Mouse (Mus musculus): ENCODE measurements around the gene Fpgs. TPM values are rescaled to one million over a fixed set of nuclear protein-coding genes. Genes with fewer than 3 reads are reported as not detected.

Fpgs gene
- polyA plus RNA-seq, 1 experiment = 19.7 TPM

DNA sequence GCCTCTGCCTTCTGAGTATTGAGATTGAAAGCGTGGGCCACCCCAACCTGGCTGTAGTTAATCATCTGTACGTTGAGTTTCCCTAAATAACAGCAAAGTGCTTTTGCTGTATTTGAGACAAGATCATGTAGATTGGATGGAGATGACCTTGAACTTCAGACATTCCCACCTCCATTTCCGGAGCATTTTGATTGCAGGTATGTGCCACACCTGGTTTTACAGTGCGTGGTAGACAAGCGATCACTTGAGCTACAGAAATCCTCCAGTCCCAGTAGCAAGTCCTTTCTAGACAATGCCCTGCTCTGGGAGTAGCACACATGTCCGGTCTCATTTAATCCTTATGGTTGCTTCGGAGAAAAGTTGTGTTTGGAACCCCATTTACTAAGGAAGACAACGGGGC, 899 bp downstream of the Fpgs start:
- no peaks in the 10 kb centered on the region for H3K27me3 ChIP-seq (ENCODE audit: control insufficient read depth, insufficient read depth, low read length)
- DNase-seq = no peak
- no peak for TF ChIP-seq POLR2A (IDR thresholded peaks at IDR 0.05; ENCODE audit: borderline replicate concordance, insufficient read depth, low read length)
- no peak for TF ChIP-seq CTCF (IDR thresholded peaks at IDR 0.05; ENCODE audit: borderline replicate concordance, insufficient read depth, low read depth, low read length)
- no peak overlapping the region for H3K4me3 ChIP-seq (replicated peaks; ENCODE audit: insufficient read depth, low read depth, low read length)
- 93% methylated on average over 8 of the region's 8 CpGs for WGBS
- H3K4me1 ChIP-seq (ENCODE audit: control insufficient read depth, insufficient read depth, low read length) = no peaks in the 10 kb centered on the region
- no peak overlapping the region for H3K27ac ChIP-seq (ENCODE audit: insufficient read depth, low read length)

DNA sequence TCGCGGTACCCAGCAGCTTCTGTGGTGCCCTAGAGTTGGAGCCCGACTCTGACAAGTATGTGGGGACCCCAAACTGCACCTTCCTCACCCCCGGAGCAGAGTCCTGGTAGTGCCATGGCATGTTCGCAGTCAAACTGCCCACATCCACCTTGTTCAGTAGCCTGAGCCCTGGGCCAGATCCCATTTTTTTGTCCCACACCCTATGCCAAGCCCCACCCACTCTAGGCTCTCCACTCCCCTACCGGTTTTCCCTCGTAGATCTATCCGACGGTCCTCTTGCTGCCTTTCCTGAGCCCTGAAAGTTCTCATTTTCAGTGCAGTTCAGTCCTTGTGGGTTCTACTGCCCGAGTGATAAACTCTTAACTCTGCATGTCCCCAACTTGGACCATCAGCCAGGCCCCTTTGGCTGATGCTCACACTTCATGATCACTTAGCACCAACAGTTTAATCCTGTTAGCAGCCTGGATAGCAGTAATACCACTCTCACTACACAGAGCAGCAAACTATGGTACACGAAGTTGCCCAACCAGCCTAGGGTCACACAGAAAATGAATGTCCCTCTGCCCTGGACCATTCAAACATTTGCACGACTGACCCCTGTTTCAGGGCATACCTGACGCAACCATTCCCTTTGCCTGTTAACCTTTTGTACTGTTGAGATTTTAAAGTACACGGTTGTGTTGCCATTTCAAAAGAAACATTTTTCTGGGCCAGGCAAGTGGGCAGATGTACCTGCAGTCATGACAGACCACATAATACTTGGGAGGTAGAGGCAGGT, 2.8 kb downstream of the Fpgs start:
- no peaks in the 10 kb centered on the region for H3K27me3 ChIP-seq (ENCODE audit: control insufficient read depth, insufficient read depth, low read length)
- no peak overlapping the region for H3K4me3 ChIP-seq (replicated peaks; ENCODE audit: insufficient read depth, low read depth, low read length)
- H3K4me1 ChIP-seq (ENCODE audit: control insufficient read depth, insufficient read depth, low read length) = no peaks in the 10 kb centered on the region
- 78% methylated on average over 14 of the region's 14 CpGs for WGBS
- H3K27ac ChIP-seq (ENCODE audit: insufficient read depth, low read length) = no peak overlapping the region
- TF ChIP-seq CTCF (IDR thresholded peaks at IDR 0.05; ENCODE audit: borderline replicate concordance, insufficient read depth, low read depth, low read length) = no peak
- no peak for TF ChIP-seq POLR2A (IDR thresholded peaks at IDR 0.05; ENCODE audit: borderline replicate concordance, insufficient read depth, low read length)
- no peak for DNase-seq

DNA sequence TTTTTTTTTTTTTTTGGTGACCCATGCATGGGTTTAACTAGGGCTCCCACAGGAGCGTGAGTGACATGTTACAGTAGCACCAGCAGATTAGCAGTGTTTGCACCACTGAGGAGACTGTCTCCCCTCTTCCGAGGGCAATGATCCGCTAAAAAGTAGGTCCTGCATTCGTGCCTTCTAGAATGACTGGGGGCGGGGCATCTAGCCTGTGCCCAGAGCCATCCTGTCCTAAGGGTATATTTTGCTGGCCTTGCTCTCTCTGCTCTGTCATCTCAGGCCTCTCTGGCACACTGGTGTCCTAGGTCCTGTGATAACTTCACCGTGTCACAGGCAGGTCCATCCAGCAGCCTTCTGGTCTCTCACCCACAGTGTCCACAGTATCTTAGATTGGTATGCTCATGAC, 4.3 kb downstream of the Fpgs start:
- 78% methylated on average over 6 of the region's 6 CpGs for WGBS
- DNase-seq = no peak
- no peak overlapping the region for H3K27ac ChIP-seq (ENCODE audit: insufficient read depth, low read length)
- no peak for TF ChIP-seq POLR2A (IDR thresholded peaks at IDR 0.05; ENCODE audit: borderline replicate concordance, insufficient read depth, low read length)
- TF ChIP-seq CTCF (IDR thresholded peaks at IDR 0.05; ENCODE audit: borderline replicate concordance, insufficient read depth, low read depth, low read length) = no peak
- no peak overlapping the region for H3K4me3 ChIP-seq (replicated peaks; ENCODE audit: insufficient read depth, low read depth, low read length)
- H3K4me1 ChIP-seq (ENCODE audit: control insufficient read depth, insufficient read depth, low read length) = no peaks in the 10 kb centered on the region
- H3K27me3 ChIP-seq (ENCODE audit: control insufficient read depth, insufficient read depth, low read length) = no peaks in the 10 kb centered on the region

DNA sequence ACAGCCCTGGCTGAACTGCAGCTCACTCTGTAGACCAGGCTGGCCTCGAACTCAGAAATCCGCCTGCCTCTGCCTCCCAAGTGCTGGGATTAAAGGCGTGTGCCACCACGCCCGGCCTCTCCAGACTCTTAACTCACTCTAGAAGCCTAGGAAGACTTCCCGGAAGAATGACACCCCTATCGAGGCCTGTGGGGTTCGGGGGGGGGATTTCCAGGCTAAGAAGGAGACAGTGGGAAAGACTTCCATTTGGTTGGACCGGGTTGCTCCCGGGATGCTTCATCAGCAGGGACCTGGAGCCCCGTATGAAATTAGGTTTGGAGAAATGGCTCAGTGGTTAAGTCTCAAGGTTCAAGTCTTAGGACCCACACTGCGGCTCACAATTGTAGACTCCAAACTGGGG, 9.3 kb downstream of the Fpgs start:
- TF ChIP-seq POLR2A (IDR thresholded peaks at IDR 0.05; ENCODE audit: borderline replicate concordance, insufficient read depth, low read length) (no peak), CTCF (IDR thresholded peaks at IDR 0.05; ENCODE audit: borderline replicate concordance, insufficient read depth, low read depth, low read length) (no peak)
- no peaks in the 10 kb centered on the region for H3K27me3 ChIP-seq (ENCODE audit: control insufficient read depth, insufficient read depth, low read length)
- DNase-seq = no peak
- WGBS = 77% methylated on average over 12 of the region's 12 CpGs
- H3K4me1 ChIP-seq (ENCODE audit: control insufficient read depth, insufficient read depth, low read length) = peaks cover 4% of the 10 kb centered on the region; the same call in 1 of the 2 replicates
- H3K27ac ChIP-seq (ENCODE audit: insufficient read depth, low read length) = no peak overlapping the region
- peak overlapping the region; percentile 82 for H3K4me3 ChIP-seq (replicated peaks; ENCODE audit: insufficient read depth, low read depth, low read length)

DNA sequence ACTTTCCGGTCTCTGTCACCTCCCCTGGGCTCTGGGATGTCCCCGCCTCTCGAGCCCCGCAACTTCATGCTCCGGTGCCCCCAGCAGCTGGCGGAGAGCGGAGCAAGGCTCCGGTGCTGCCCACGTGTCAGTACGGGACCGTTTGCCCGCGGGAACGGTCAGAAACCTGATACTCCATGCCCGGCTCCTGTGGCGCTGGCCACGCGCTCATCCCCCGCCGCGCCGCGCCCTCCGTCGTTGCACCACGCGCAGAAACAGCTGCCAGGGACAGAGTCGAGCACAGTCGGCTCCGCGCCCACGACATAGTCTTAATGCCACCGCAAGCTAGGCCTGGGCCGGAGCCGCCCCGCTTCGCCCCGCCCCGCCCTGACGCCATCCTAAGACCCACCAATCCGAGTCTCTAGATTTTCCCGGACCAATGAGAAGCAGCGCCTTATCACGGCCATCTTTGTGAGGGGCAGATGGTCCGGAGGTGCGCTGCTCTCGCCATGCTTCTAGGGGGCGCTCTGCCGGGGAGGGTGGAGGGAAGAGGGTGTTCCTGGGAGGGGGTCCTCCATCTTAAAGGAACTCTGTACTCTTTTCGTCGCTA, 10.0 kb downstream of the Fpgs start:
- H3K27me3 ChIP-seq (ENCODE audit: control insufficient read depth, insufficient read depth, low read length) = no peaks in the 10 kb centered on the region
- peak overlapping the region; percentile 82 for H3K4me3 ChIP-seq (replicated peaks; ENCODE audit: insufficient read depth, low read depth, low read length)
- peak; percentile 83 for TF ChIP-seq POLR2A (IDR thresholded peaks at IDR 0.05; ENCODE audit: borderline replicate concordance, insufficient read depth, low read length)
- TF ChIP-seq CTCF (IDR thresholded peaks at IDR 0.05; ENCODE audit: borderline replicate concordance, insufficient read depth, low read depth, low read length) = peak; percentile 82
- DNase-seq = peak; percentile 95 to 96
- peaks cover 4% of the 10 kb centered on the region; the same call in 1 of the 2 replicates for H3K4me1 ChIP-seq (ENCODE audit: control insufficient read depth, insufficient read depth, low read length)
- peak overlapping the region; percentile 57 for H3K27ac ChIP-seq (ENCODE audit: insufficient read depth, low read length)
- under 1% methylated on average over 51 of the region's 51 CpGs for WGBS

DNA sequence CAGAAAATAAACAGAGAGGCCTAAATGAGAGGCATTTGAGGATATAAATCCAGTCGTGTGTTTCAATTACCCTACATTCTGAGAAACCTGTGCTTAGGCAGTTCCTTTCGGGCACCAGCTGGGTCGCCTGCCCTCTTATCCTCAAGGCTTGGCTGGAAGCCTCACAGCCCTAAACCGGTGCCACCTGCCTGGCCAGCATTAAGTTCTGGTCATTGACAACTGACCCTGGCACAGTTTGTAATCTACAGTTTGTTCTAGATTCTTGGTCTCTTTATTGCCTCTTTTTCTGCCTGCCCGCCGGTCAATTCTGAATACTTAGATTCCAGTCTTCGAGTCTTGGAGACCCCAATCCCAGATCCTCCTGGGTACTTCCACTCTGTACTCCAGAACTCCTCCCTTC, 10.7 kb downstream of the Fpgs start:
- TF ChIP-seq POLR2A (IDR thresholded peaks at IDR 0.05; ENCODE audit: borderline replicate concordance, insufficient read depth, low read length) = no peak
- TF ChIP-seq CTCF (IDR thresholded peaks at IDR 0.05; ENCODE audit: borderline replicate concordance, insufficient read depth, low read depth, low read length) = no peak
- WGBS = 3% methylated on average over 7 of the region's 7 CpGs
- Histone ChIP-seq H3K4me3 (replicated peaks; ENCODE audit: insufficient read depth, low read depth, low read length) (peak overlapping the region; percentile 78), H3K27me3 (ENCODE audit: control insufficient read depth, insufficient read depth, low read length) (no peaks in the 10 kb centered on the region), H3K27ac (ENCODE audit: insufficient read depth, low read length) (no peak overlapping the region), H3K4me1 (ENCODE audit: control insufficient read depth, insufficient read depth, low read length) (peaks cover 4% of the 10 kb centered on the region; the same call in 1 of the 2 replicates)
- DNase-seq = peak; percentile 39 to 40

DNA sequence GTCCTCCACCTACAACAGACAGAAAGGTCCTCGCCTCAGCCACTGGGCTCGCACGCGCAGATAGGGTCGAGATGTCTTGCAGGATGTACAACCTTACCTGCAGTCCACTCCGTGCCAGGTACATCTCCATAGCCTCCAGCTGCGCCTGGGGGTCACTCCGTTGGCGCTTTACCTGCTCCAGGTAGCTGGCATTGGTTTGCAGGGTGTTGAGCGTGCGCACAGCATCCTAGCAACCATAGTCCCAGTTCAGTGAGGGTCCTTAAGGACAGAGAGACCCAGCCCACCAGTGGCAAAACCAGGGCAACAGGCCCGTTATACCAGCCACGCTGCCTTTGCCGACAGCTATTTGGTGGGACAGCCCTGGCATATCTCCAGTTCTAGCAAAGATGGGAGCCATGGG, 11.4 kb downstream of the Fpgs start:
- Histone ChIP-seq H3K4me1 (ENCODE audit: control insufficient read depth, insufficient read depth, low read length) (peaks cover 4% of the 10 kb centered on the region; the same call in 1 of the 2 replicates), H3K27ac (ENCODE audit: insufficient read depth, low read length) (no peak overlapping the region), H3K27me3 (ENCODE audit: control insufficient read depth, insufficient read depth, low read length) (no peaks in the 10 kb centered on the region), H3K4me3 (replicated peaks; ENCODE audit: insufficient read depth, low read depth, low read length) (no peak overlapping the region)
- WGBS = 79% methylated on average over 14 of the region's 14 CpGs
- TF ChIP-seq POLR2A (IDR thresholded peaks at IDR 0.05; ENCODE audit: borderline replicate concordance, insufficient read depth, low read length) (no peak), CTCF (IDR thresholded peaks at IDR 0.05; ENCODE audit: borderline replicate concordance, insufficient read depth, low read depth, low read length) (no peak)
- DNase-seq = no peak

DNA sequence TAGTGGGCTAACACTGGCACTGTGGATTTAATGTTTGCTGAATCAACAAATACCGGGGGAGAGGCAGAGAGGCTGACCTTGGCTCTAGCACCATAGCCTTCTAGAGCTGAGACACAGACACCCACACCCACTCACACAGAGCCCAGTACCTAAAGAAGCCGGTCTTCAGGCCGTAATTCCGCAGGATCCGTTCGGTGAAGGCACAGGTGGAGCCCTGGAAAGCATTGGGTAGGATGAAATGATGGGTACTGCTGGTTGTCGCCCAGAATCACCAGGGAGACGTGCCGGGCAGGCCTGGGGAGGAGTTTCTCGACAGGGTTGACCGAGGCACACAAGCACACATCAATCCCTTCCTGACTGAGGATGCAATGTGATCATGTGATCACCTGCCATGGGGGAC, 12.9 kb downstream of the Fpgs start:
- Histone ChIP-seq H3K4me1 (ENCODE audit: control insufficient read depth, insufficient read depth, low read length) (peaks cover 4% of the 10 kb centered on the region; the same call in 1 of the 2 replicates), H3K4me3 (replicated peaks; ENCODE audit: insufficient read depth, low read depth, low read length) (no peak overlapping the region), H3K27me3 (ENCODE audit: control insufficient read depth, insufficient read depth, low read length) (no peaks in the 10 kb centered on the region), H3K27ac (ENCODE audit: insufficient read depth, low read length) (no peak overlapping the region)
- WGBS = 68% methylated on average over 11 of the region's 11 CpGs
- DNase-seq = no peak
- TF ChIP-seq CTCF (IDR thresholded peaks at IDR 0.05; ENCODE audit: borderline replicate concordance, insufficient read depth, low read depth, low read length) (no peak), POLR2A (IDR thresholded peaks at IDR 0.05; ENCODE audit: borderline replicate concordance, insufficient read depth, low read length) (no peak)
